Mouse (Mus musculus) CH12.LX (cell line): ENCODE measurements around the gene Gm20388.

Source experiments
- BHLHE40 ChIP-seq: IDR thresholded peaks from 2 replicates; pipeline ENCODE4 v1.6.1; 2011; ENCODE audit warnings: mild to moderate bottlenecking, low read depth, low read length, improper control_type of control experiment
- CHD1 ChIP-seq: IDR thresholded peaks from 2 replicates; pipeline ENCODE4 v1.6.1; 2012; ENCODE audit warnings: low read depth, low read length, improper control_type of control experiment, inconsistent platforms
- CTCF ChIP-seq, 2 experiments: IDR thresholded peaks in 1 of 2; conservative IDR thresholded peaks in 1 of 2; 2 replicates each; pipeline ENCODE4 v1.5.1; 2011 to 2012; ENCODE audit warnings: low read depth in 2 of 2, low read length in 2 of 2, improper control_type of control experiment in 1 of 2, inconsistent platforms in 1 of 2, mild to moderate bottlenecking in 1 of 2, moderate library complexity in 1 of 2
- ELF1 ChIP-seq: IDR thresholded peaks from 2 replicates; pipeline ENCODE4 v1.6.1; 2014; ENCODE audit warnings: low read depth, mild to moderate bottlenecking, inconsistent platforms, low read length, improper control_type of control experiment
- EP300 ChIP-seq: IDR thresholded peaks from 2 replicates; pipeline ENCODE4 v1.6.1; 2011; ENCODE audit warnings: low read length, improper control_type of control experiment
- JUND ChIP-seq: conservative IDR thresholded peaks from 2 replicates; pipeline ENCODE4 v1.6.1; 2011; ENCODE audit warnings: low read depth, low read length, improper control_type of control experiment
- MAX ChIP-seq: IDR thresholded peaks from 2 replicates; pipeline ENCODE4 v1.6.1; 2011; ENCODE audit warnings: low read length, improper control_type of control experiment
- MAZ ChIP-seq: IDR thresholded peaks from 2 replicates; pipeline ENCODE4 v1.6.1; 2012; ENCODE audit warnings: low read depth, mild to moderate bottlenecking, inconsistent platforms, low read length, improper control_type of control experiment, moderate library complexity
- PAX5 ChIP-seq: IDR thresholded peaks from 2 replicates; pipeline ENCODE4 v1.6.1; 2012; ENCODE audit warnings: low read length, inconsistent platforms, mixed read lengths
- POLR2A ChIP-seq: IDR thresholded peaks from 2 replicates; pipeline ENCODE4 v1.6.1; 2011; ENCODE audit warnings: low read depth, mild to moderate bottlenecking, improper control_type of control experiment, low read length
- SIN3A ChIP-seq: IDR thresholded peaks from 2 replicates; pipeline ENCODE4 v1.6.1; 2012; ENCODE audit warnings: low read length, improper control_type of control experiment, inconsistent platforms
- TBP ChIP-seq: conservative IDR thresholded peaks from 2 replicates; pipeline ENCODE4 v1.6.1; 2011; ENCODE audit warnings: low read depth, low read length, improper control_type of control experiment
- ZKSCAN1 ChIP-seq: IDR thresholded peaks from 2 replicates; pipeline ENCODE4 v1.6.1; 2012; ENCODE audit warnings: low read depth, inconsistent platforms, low read length, improper control_type of control experiment, borderline replicate concordance

DNA sequence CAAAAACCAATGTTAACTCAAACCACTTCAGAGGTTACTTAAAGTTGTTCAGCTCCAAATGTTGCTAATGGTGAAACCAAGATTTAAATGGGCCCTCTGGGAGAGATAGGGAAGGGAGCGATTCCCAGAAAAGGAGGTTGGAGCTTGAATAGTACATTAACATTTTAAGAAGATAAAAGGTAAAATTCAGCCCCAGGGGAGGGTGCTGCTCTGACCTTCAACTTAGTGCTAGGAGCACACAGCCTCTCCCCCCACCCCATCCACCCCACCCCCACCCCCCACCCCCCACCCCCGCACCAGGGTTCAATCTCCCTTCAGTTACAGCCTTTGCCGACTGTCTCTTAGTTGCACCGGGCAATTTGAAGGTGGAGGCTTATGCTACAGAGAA, 3851.2 kb downstream of the Gm20388 start:
- TF ChIP-seq JUND (no peak), SIN3A (no peak), CTCF (conservative IDR thresholded peaks at IDR 0.05 in 1 of 2, IDR thresholded peaks at IDR 0.05 in 1 of 2; ENCODE audit: low read depth in 2 of 2, low read length in 2 of 2) (no peak), ELF1 (no peak), MAX (no peak), PAX5 (no peak), POLR2A (no peak), CHD1 (no peak), EP300 (no peak), BHLHE40 (no peak), MAZ (no peak), TBP (no peak), ZKSCAN1 (no peak)
